Mouse (Mus musculus): ENCODE results near the gene Alox8.

DNA sequence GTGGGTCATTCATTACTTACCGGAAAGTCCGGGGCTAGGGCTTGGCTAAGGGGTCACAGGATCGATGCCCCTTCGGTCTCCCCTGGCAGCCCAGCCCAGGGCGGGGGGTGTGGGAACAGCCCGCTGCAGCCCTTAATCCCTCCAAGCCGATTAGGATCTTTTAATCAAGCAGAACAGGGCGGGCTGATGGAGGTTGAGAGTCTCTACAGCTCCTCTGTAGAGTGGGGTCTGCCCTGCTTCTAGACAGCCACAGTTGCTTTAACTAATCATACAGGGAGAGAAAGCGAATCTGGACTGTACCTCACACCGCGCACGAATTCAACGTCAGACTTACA, 39.2 kb upstream of the Alox8 start, which contains the start of gene Gucy2e:
- TF ChIP-seq POLR2A (IDR thresholded peaks at IDR 0.05; ENCODE audit: borderline replicate concordance, control insufficient read depth, low read depth, low read length) = no peak
- TF ChIP-seq CTCF (IDR thresholded peaks at IDR 0.05; ENCODE audit: control insufficient read depth, insufficient read depth, low read length) = no peak
